Mouse (Mus musculus) neural tube, embryonic 14.5 days (tissue): ENCODE measurements at regions not wholly inside any gene's neighbourhood (a gene's known extent, or its start where the extent isn't known, plus 50 kb on each side); places are given as distances from the start of the nearest gene placed in this dataset.
A peak's percentile ranks its signal among the peaks of the same experiment; 100 is the strongest.
"Not testable (repeated sequence)": the region's sequence is repeated elsewhere in the genome, so short reads cannot be mapped to it uniquely, and the experiment has no call there.

Experiments used
- ATAC-seq: fragments of 200-750 bp; cut with Nextera tagmentation; 2 replicates; pipeline ENCODE4 v1.8.0; 2017; ENCODE audit warnings: low read depth, mild to moderate bottlenecking, moderate TSS enrichment, moderate library complexity
- H3K27ac ChIP-seq: fragments of 300-500 bp; sonication (generic); 2 replicates; pipeline ENCODE4 v1.5.1; 2014; ENCODE audit warnings: low read depth, mild to moderate bottlenecking, control low read depth, low read length, moderate library complexity, mixed read lengths
- H3K27me3 ChIP-seq: fragments of 300-500 bp; sonication (generic); 2 replicates; pipeline ENCODE4 v1.6.1; 2014; ENCODE audit warnings: low read length; ENCODE audit not compliant: control insufficient read depth, insufficient read depth
- H3K36me3 ChIP-seq: fragments of 300-500 bp; sonication (generic); 2 replicates; pipeline ENCODE4 v1.6.1; 2014; ENCODE audit warnings: low read length, mixed read lengths; ENCODE audit not compliant: control insufficient read depth, insufficient read depth
- H3K4me1 ChIP-seq: fragments of 300-500 bp; sonication (generic); 2 replicates; pipeline ENCODE4 v1.6.1; 2014; ENCODE audit warnings: low read length; ENCODE audit not compliant: control insufficient read depth, insufficient read depth
- H3K4me2 ChIP-seq: fragments of 300-500 bp; sonication (generic); 2 replicates; pipeline ENCODE4 v1.6.1; 2014; ENCODE audit warnings: mild to moderate bottlenecking, low read depth, low read length, control low read depth
- H3K4me3 ChIP-seq: fragments of 300-500 bp; sonication (generic); 2 replicates; pipeline ENCODE4 v1.5.1; 2014; ENCODE audit warnings: low read depth, low read length, control low read depth, mixed read lengths
- H3K9ac ChIP-seq: fragments of 300-500 bp; sonication (generic); replicated peaks from 2 replicates; pipeline ENCODE4 v1.6.1; 2014; ENCODE audit warnings: low read depth, mild to moderate bottlenecking, control low read depth, low read length, mixed read lengths
- H3K9me3 ChIP-seq: fragments of 300-500 bp; sonication (generic); 2 replicates; pipeline ENCODE4 v1.6.1; 2016; ENCODE audit warnings: low read length; ENCODE audit not compliant: control insufficient read depth
- whole genome bisulfite sequencing: fragments of 180-500 bp; shearing (Covaris S2); extraction: QIAGEN DNeasy Blood & Tissue Kit; methylation state at CpG from one replicate; pipeline ENCODE4 v1.1.7; 2014; 5-methylcytosine and 5-hydroxymethylcytosine counted together

GRCm38 (mm10) chr5:75405496-75405895 is 169.2 kb upstream of the Kit start:
- no peaks in the 10 kb centered on the region for H3K9me3 ChIP-seq
- H3K4me3 ChIP-seq, result no peak overlapping the region
- H3K4me1 ChIP-seq, result peaks cover 8% of the 10 kb centered on the region; the same call in 1 of the 2 replicates
- no peak for ATAC-seq
- H3K27ac ChIP-seq, result no peak overlapping the region
- no peaks in the 10 kb centered on the region for H3K27me3 ChIP-seq
- no peak overlapping the region for H3K9ac ChIP-seq
- H3K4me2 ChIP-seq, result no peak overlapping the region
- WGBS, result 43% methylated on average over 7 of the region's 7 CpGs
- H3K36me3 ChIP-seq, result no peaks in the 10 kb centered on the region

DNA sequence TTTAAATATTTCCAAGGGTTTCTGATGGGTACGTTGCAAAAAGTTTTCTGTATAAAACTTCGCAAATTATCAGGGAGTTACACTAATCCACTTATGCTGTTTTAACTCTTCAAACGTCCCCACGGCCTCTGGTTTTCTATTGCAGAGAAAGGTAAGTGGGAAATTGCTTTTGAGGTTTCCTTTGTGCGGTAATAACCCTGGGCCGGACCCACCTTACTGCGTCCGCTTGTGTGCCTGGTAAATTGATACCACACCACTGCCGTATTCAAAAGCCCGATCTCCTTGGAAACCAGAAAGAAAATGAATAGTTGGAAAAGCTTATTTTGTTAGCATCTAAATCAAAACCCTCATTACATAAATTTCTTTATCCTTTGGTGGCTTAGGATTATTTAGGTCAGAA is 167.0 kb upstream of the Kit start:
- no peak for ATAC-seq
- no peak overlapping the region for H3K27ac ChIP-seq
- no peak overlapping the region for H3K4me3 ChIP-seq
- 63% methylated on average over 10 of the region's 10 CpGs for WGBS
- no peak overlapping the region for H3K9ac ChIP-seq
- H3K4me2 ChIP-seq, result no peak overlapping the region
- H3K9me3 ChIP-seq, result no peaks in the 10 kb centered on the region
- no peaks in the 10 kb centered on the region for H3K27me3 ChIP-seq
- H3K36me3 ChIP-seq, result no peaks in the 10 kb centered on the region
- H3K4me1 ChIP-seq, result peaks cover 8% of the 10 kb centered on the region; the same call in 1 of the 2 replicates

- Histone ChIP-seq H3K9me3 (no peaks in the 10 kb centered on the region), H3K4me1 (no peaks in the 10 kb centered on the region), H3K27me3 (no peaks in the 10 kb centered on the region), H3K27ac (peak overlapping the region; percentile 40), H3K36me3 (no peaks in the 10 kb centered on the region), H3K4me2 (peak overlapping the region; percentile 24; the same call in 1 of the 2 replicates), H3K4me3 (no peak overlapping the region), H3K9ac (no peak overlapping the region; the same call in 1 of the 2 replicates)
- WGBS, result 41% methylated on average over 24 of the region's 24 CpGs
- ATAC-seq, result no peak
Measured at GRCm38 (mm10) chr5:75410240-75411186, 164.2 kb upstream of the Kit start.

- WGBS, result 94% methylated on average over 2 of the region's 2 CpGs
- not testable (repeated sequence) for H3K27ac ChIP-seq, H3K9ac ChIP-seq, H3K4me2 ChIP-seq, H3K27me3 ChIP-seq, H3K36me3 ChIP-seq, ATAC-seq, H3K9me3 ChIP-seq, H3K4me1 ChIP-seq, H3K4me3 ChIP-seq
Measured at GRCm38 (mm10) chr5:75419282-75419681, 155.4 kb upstream of the Kit start.

DNA sequence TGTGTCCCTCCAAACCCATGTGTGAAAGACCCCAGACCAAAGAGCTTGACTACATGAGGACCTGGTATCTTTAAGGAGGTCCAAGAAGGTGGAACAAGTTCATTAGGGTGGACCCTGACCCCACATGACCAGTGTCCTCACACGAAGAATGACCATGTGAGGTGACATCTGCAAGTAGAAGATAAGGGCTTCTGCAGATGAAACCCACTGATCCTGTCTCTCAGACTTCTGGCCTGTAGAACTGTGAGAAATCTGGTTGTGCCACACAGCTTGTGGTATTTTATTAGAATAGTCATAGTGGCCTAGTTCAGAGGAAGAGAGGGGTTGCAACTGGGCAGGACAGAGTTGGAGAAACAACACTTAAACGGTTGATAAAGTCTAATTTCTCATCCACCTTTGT is 141.8 kb upstream of the Kit start:
- H3K27ac ChIP-seq, result no peak overlapping the region
- WGBS, result 86% methylated on average over 2 of the region's 2 CpGs
- no peak overlapping the region for H3K4me2 ChIP-seq
- no peaks in the 10 kb centered on the region for H3K36me3 ChIP-seq
- no peaks in the 10 kb centered on the region for H3K9me3 ChIP-seq
- H3K9ac ChIP-seq, result no peak overlapping the region
- H3K4me1 ChIP-seq, result 0 out of 2 replicates have a peak, but pooled peaks cover 2% of the 10 kb centered on the region
- H3K27me3 ChIP-seq, result no peaks in the 10 kb centered on the region
- ATAC-seq, result no peak
- no peak overlapping the region for H3K4me3 ChIP-seq

GRCm38 (mm10) chr5:75437924-75438323 is 136.8 kb upstream of the Kit start:
- Histone ChIP-seq H3K9me3 (no peaks in the 10 kb centered on the region), H3K9ac (no peak overlapping the region), H3K4me2 (no peak overlapping the region), H3K4me1 (no peaks in the 10 kb centered on the region; the same call in 1 of the 2 replicates), H3K27ac (no peak overlapping the region), H3K4me3 (no peak overlapping the region), H3K27me3 (no peaks in the 10 kb centered on the region), H3K36me3 (no peaks in the 10 kb centered on the region)
- ATAC-seq, result no peak
- WGBS, result 83% methylated on average over 5 of the region's 5 CpGs

GRCm38 (mm10) chr5:75444024-75444604 is 130.6 kb upstream of the Kit start:
- no peak overlapping the region for H3K4me2 ChIP-seq
- H3K4me3 ChIP-seq, result no peak overlapping the region
- H3K27me3 ChIP-seq, result no peaks in the 10 kb centered on the region
- H3K9ac ChIP-seq, result no peak overlapping the region
- no peaks in the 10 kb centered on the region for H3K9me3 ChIP-seq
- H3K4me1 ChIP-seq, result peaks cover 6% of the 10 kb centered on the region; the same call in 1 of the 2 replicates
- ATAC-seq, result 0 out of 2 replicates have a peak, but pooled peaks have one; percentile 58
- H3K36me3 ChIP-seq, result no peaks in the 10 kb centered on the region
- WGBS, result 35% methylated on average over 3 of the region's 3 CpGs
- H3K27ac ChIP-seq, result no peak overlapping the region

DNA sequence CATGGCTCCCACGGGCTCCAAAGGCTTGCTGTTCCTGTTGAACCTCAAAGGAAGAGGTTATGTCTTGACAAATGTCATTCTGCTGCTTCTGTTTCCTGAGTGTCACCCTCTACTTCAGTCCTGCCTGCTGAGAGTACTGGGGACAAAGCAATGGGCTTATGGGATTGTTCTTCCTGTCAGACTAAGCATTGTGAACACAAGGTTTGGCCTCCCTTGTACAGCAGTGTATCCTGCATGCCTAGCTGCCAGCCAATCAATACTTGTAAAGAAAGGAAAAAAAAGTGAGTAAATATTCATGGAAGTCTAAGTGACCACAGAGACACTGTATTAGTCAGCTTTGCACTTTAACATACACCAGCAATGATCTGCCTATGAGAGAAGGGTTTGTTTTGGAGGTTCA is 128.3 kb upstream of the Kit start:
- ATAC-seq, result no peak
- no peaks in the 10 kb centered on the region for H3K27me3 ChIP-seq
- 79% methylated on average over 1 of the region's 1 CpGs for WGBS
- no peaks in the 10 kb centered on the region for H3K36me3 ChIP-seq
- H3K9ac ChIP-seq, result no peak overlapping the region
- H3K4me3 ChIP-seq, result no peak overlapping the region
- H3K4me1 ChIP-seq, result peaks cover 6% of the 10 kb centered on the region; the same call in 1 of the 2 replicates
- no peak overlapping the region for H3K4me2 ChIP-seq
- H3K9me3 ChIP-seq, result no peaks in the 10 kb centered on the region
- H3K27ac ChIP-seq, result no peak overlapping the region

GRCm38 (mm10) chr5:75449913-75450525 is 124.7 kb upstream of the Kit start:
- H3K27me3 ChIP-seq, result no peaks in the 10 kb centered on the region
- no peaks in the 10 kb centered on the region for H3K9me3 ChIP-seq
- H3K9ac ChIP-seq, result no peak overlapping the region
- H3K27ac ChIP-seq, result no peak overlapping the region
- H3K4me1 ChIP-seq, result 0 out of 2 replicates have a peak, but pooled peaks cover 3% of the 10 kb centered on the region
- no peaks in the 10 kb centered on the region for H3K36me3 ChIP-seq
- H3K4me2 ChIP-seq, result no peak overlapping the region
- WGBS, result 42% methylated on average over 21 of the region's 21 CpGs
- peak; percentile 65 for ATAC-seq
- H3K4me3 ChIP-seq, result no peak overlapping the region
